Mouse (Mus musculus): Measurements from ENCODE around the gene Tomm40. TPM values are rescaled to one million over a fixed set of nuclear protein-coding genes. Genes with fewer than 3 reads are reported as not detected.
"Not testable (repeated sequence)": the region's sequence is repeated elsewhere in the genome, so short reads cannot be mapped to it uniquely, and the experiment has no call there.

Gene Tomm40
- total RNA-seq, 1 experiment = 342 TPM

- no peak for TF ChIP-seq ZC3H11A (IDR thresholded peaks at IDR 0.05; ENCODE audit: borderline replicate concordance, low read depth, low read length)
- no peak for TF ChIP-seq ZNF384 (IDR thresholded peaks at IDR 0.05; ENCODE audit: low read depth, low read length)
- no peak for TF ChIP-seq CHD2 (IDR thresholded peaks at IDR 0.05; ENCODE audit: low read depth, low read length)
- no peak for TF ChIP-seq HCFC1 (IDR thresholded peaks at IDR 0.05; ENCODE audit: borderline replicate concordance, insufficient read depth, low read length)
- TF ChIP-seq MAFK (IDR thresholded peaks at IDR 0.05; ENCODE audit: insufficient read depth, low read depth, low read length) = no peak
- Histone ChIP-seq H3K4me3 (ENCODE audit: insufficient read depth in 1 of 2, low read depth in 1 of 2, low read length in 2 of 2, poor library complexity in 1 of 2, severe bottlenecking in 1 of 2) (no peak overlapping the region), H3K4me1 (ENCODE audit: control insufficient read depth in 2 of 2, insufficient read depth in 2 of 2, low read length in 2 of 2, poor library complexity in 1 of 2) (peaks cover 2 to 26% of the 10 kb centered on the region in 2 experiments; a peak in 2 of 4 replicates), H3K9ac (ENCODE audit: insufficient read depth, low read depth, low read length, poor library complexity, severe bottlenecking) (no peak overlapping the region), H3K27ac (ENCODE audit: insufficient read depth, low read depth, low read length, poor library complexity, severe bottlenecking) (no peak overlapping the region), H3K36me3 (ENCODE audit: control insufficient read depth, insufficient read depth, low read length, poor library complexity, severe bottlenecking) (no peaks in the 10 kb centered on the region; the same call in 1 of the 2 replicates), H3K9me3 (ENCODE audit: control insufficient read depth, insufficient read depth, low read depth, low read length) (no peaks in the 10 kb centered on the region)
- in situ Hi-C loops (cut with MboI; ENCODE audit: low sequenced_read_pairs in 2 of 2, unreplicated experiment in 2 of 2) = no loop called here
- DNase-seq (ENCODE audit: low read depth, low spot score) = no peak
These were observed 26.6 kb downstream of the Tomm40 start for GRCm38 (mm10) chr7:19688611-19689010.

DNA sequence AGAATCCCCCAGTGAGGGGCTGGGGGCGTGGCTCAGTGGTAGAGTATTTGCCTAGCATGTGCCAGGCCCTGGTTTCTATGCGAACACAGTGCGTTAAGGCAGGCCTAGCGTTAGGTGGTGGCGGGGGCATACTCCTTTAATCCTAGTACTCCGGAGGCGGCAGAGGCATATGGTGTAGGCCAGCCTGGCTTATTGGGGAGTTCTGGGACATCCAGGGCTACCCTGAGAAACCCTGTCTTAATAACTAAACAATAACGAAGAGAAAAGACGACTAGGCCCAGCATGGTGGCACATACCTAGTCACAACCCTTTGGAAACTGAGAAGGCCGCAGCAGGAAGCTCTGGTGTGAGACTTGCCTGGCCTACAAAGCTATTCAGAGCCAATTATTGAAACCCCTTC lies 27.1 kb downstream of the Tomm40 start:
- Histone ChIP-seq H3K4me3 (ENCODE audit: insufficient read depth in 1 of 2, low read depth in 1 of 2, low read length in 2 of 2, poor library complexity in 1 of 2, severe bottlenecking in 1 of 2) (no peak overlapping the region), H3K27ac (ENCODE audit: insufficient read depth, low read depth, low read length, poor library complexity, severe bottlenecking) (no peak overlapping the region), H3K4me1 (ENCODE audit: control insufficient read depth in 2 of 2, insufficient read depth in 2 of 2, low read length in 2 of 2, poor library complexity in 1 of 2) (peaks cover 2 to 23% of the 10 kb centered on the region in 2 experiments; a peak in 2 of 4 replicates), H3K9me3 (ENCODE audit: control insufficient read depth, insufficient read depth, low read depth, low read length) (no peaks in the 10 kb centered on the region), H3K9ac (ENCODE audit: insufficient read depth, low read depth, low read length, poor library complexity, severe bottlenecking) (no peak overlapping the region), H3K36me3 (ENCODE audit: control insufficient read depth, insufficient read depth, low read length, poor library complexity, severe bottlenecking) (no peaks in the 10 kb centered on the region; the same call in 1 of the 2 replicates)
- no peak for TF ChIP-seq ZNF384 (IDR thresholded peaks at IDR 0.05; ENCODE audit: low read depth, low read length)
- no peak for TF ChIP-seq CHD2 (IDR thresholded peaks at IDR 0.05; ENCODE audit: low read depth, low read length)
- no peak for DNase-seq (ENCODE audit: low read depth, low spot score)
- in situ Hi-C loops (cut with MboI; ENCODE audit: low sequenced_read_pairs in 2 of 2, unreplicated experiment in 2 of 2) = no loop called here

DNA sequence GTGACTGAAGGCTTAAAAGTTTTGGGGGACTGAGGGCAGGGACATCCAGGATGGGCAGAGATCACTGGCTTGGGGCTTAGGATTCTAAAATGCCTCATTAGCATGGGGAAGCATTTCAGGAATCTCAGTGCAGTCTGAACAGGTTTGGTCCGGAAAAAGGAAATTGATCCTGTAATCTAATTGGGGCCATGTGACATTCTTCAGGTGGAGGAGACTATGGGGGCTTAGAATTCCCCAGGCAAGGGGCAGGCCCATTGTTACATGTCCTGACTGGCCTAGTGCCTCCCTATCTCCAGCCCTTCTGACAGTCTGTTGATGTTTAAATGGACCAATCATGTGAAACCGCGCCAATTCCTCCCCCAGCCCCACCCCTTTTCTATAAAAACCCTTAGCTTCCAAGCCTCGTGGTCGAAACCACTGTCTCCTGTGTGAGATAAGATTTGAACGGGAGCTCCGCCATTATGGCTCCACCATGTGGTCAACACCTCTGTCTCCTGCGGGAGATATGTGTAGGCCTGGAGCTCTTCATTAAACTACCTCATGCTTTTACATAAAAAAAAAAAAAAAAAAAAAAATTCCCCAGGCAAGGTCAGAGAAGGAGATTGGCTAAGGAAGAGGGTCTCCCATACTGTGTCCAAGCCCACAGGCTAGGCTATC lies 28.2 kb downstream of the Tomm40 start:
- DNase-seq (ENCODE audit: low read depth, low spot score); in situ Hi-C loops (cut with MboI; ENCODE audit: low sequenced_read_pairs in 2 of 2, unreplicated experiment in 2 of 2); H3K4me3 ChIP-seq (ENCODE audit: insufficient read depth in 1 of 2, low read depth in 1 of 2, low read length in 2 of 2, poor library complexity in 1 of 2, severe bottlenecking in 1 of 2); H3K9me3 ChIP-seq (ENCODE audit: control insufficient read depth, insufficient read depth, low read depth, low read length); H3K36me3 ChIP-seq (ENCODE audit: control insufficient read depth, insufficient read depth, low read length, poor library complexity, severe bottlenecking): not testable (repeated sequence)
- peak overlapping the region; percentile 92 for H3K27ac ChIP-seq (ENCODE audit: insufficient read depth, low read depth, low read length, poor library complexity, severe bottlenecking)
- 0 out of 2 replicates have a peak, but pooled peaks have one; percentile 10 for TF ChIP-seq ZNF384 (IDR thresholded peaks at IDR 0.05; ENCODE audit: low read depth, low read length)
- H3K9ac ChIP-seq (ENCODE audit: insufficient read depth, low read depth, low read length, poor library complexity, severe bottlenecking) = peak overlapping the region; percentile 41; the same call in 1 of the 2 replicates
- H3K4me1 ChIP-seq (ENCODE audit: control insufficient read depth in 2 of 2, insufficient read depth in 2 of 2, low read length in 2 of 2, poor library complexity in 1 of 2) = peaks cover 0 to 23% of the 10 kb centered on the region in 2 experiments; a peak in 3 of 4 replicates

- in situ Hi-C loops (cut with MboI; ENCODE audit: low sequenced_read_pairs in 2 of 2, unreplicated experiment in 2 of 2) = no loop called here
- Histone ChIP-seq H3K4me1 (ENCODE audit: control insufficient read depth in 2 of 2, insufficient read depth in 2 of 2, low read length in 2 of 2, poor library complexity in 1 of 2) (peaks cover 0 to 23% of the 10 kb centered on the region in 2 experiments; a peak in 3 of 4 replicates), H3K27ac (ENCODE audit: insufficient read depth, low read depth, low read length, poor library complexity, severe bottlenecking) (peak overlapping the region; percentile 92), H3K9me3 (ENCODE audit: control insufficient read depth, insufficient read depth, low read depth, low read length) (no peaks in the 10 kb centered on the region), H3K9ac (ENCODE audit: insufficient read depth, low read depth, low read length, poor library complexity, severe bottlenecking) (no peak overlapping the region; the same call in 1 of the 2 replicates), H3K36me3 (ENCODE audit: control insufficient read depth, insufficient read depth, low read length, poor library complexity, severe bottlenecking) (no peaks in the 10 kb centered on the region; the same call in 1 of the 2 replicates), H3K4me3 (ENCODE audit: insufficient read depth in 1 of 2, low read depth in 1 of 2, low read length in 2 of 2, poor library complexity in 1 of 2, severe bottlenecking in 1 of 2) (no peak overlapping the region)
- DNase-seq (ENCODE audit: low read depth, low spot score) = no peak
- TF ChIP-seq HCFC1 (IDR thresholded peaks at IDR 0.05; ENCODE audit: borderline replicate concordance, insufficient read depth, low read length) (no peak), ZC3H11A (IDR thresholded peaks at IDR 0.05; ENCODE audit: borderline replicate concordance, low read depth, low read length) (no peak), ZNF384 (IDR thresholded peaks at IDR 0.05; ENCODE audit: low read depth, low read length) (no peak), CHD2 (IDR thresholded peaks at IDR 0.05; ENCODE audit: low read depth, low read length) (no peak), MAFK (IDR thresholded peaks at IDR 0.05; ENCODE audit: insufficient read depth, low read depth, low read length) (no peak)
These were observed 28.7 kb downstream of the Tomm40 start for GRCm38 (mm10) chr7:19686521-19686920.

- Histone ChIP-seq H3K9ac (ENCODE audit: insufficient read depth, low read depth, low read length, poor library complexity, severe bottlenecking) (no peak overlapping the region; the same call in 1 of the 2 replicates), H3K4me1 (ENCODE audit: control insufficient read depth in 2 of 2, insufficient read depth in 2 of 2, low read length in 2 of 2, poor library complexity in 1 of 2) (peaks cover 0 to 27% of the 10 kb centered on the region in 2 experiments; a peak in 3 of 4 replicates), H3K9me3 (ENCODE audit: control insufficient read depth, insufficient read depth, low read depth, low read length) (no peaks in the 10 kb centered on the region), H3K36me3 (ENCODE audit: control insufficient read depth, insufficient read depth, low read length, poor library complexity, severe bottlenecking) (no peaks in the 10 kb centered on the region; the same call in 1 of the 2 replicates), H3K4me3 (ENCODE audit: insufficient read depth in 1 of 2, low read depth in 1 of 2, low read length in 2 of 2, poor library complexity in 1 of 2, severe bottlenecking in 1 of 2) (no peak overlapping the region), H3K27ac (ENCODE audit: insufficient read depth, low read depth, low read length, poor library complexity, severe bottlenecking) (peak overlapping the region; percentile 17; the same call in 1 of the 2 replicates)
- in situ Hi-C loops (cut with MboI; ENCODE audit: low sequenced_read_pairs in 2 of 2, unreplicated experiment in 2 of 2) = no loop called here
- no peak for DNase-seq (ENCODE audit: low read depth, low spot score)
- no peak for TF ChIP-seq HCFC1 (IDR thresholded peaks at IDR 0.05; ENCODE audit: borderline replicate concordance, insufficient read depth, low read length)
- no peak for TF ChIP-seq MAFK (IDR thresholded peaks at IDR 0.05; ENCODE audit: insufficient read depth, low read depth, low read length)
- no peak for TF ChIP-seq CHD2 (IDR thresholded peaks at IDR 0.05; ENCODE audit: low read depth, low read length)
- no peak for TF ChIP-seq ZNF384 (IDR thresholded peaks at IDR 0.05; ENCODE audit: low read depth, low read length)
- no peak for TF ChIP-seq ZC3H11A (IDR thresholded peaks at IDR 0.05; ENCODE audit: borderline replicate concordance, low read depth, low read length)
These were observed 29.9 kb downstream of the Tomm40 start for GRCm38 (mm10) chr7:19685374-19685773.
